Mouse (Mus musculus) stomach, adult 2 months (tissue): ENCODE data around the gene Enpep. TPM values are rescaled to one million over a fixed set of nuclear protein-coding genes. Genes with fewer than 3 reads are reported as not detected.

Experiments
- polyA plus RNA-seq: library from polyadenylated mRNA; depleted of rRNA; stranded (reverse); fragments of >200 nt; gene quantifications from 2 replicates; pipeline ENCODE4 v1.2.3, GENCODE M21; 2012; rRNA removed

The Enpep gene
- 0.46 and 0.49 TPM in 2 replicates for polyA plus RNA-seq

GRCm38 (mm10) chr3:129332586-129332985 is at the start of gene Enpep:
Gene Enpep, minus strand, starts transcription at chr3:129332720.

Other genes starting within 250 kb of the Enpep start
- 2.8 and 4.6 TPM in 2 replicates for gene Pitx2, start 132.8 kb downstream of the Enpep start, polyA plus RNA-seq
- 26.8 and 28.9 TPM in 2 replicates for gene Elovl6, start 199.6 kb upstream of the Enpep start, polyA plus RNA-seq